Mouse (Mus musculus) MEL (cell line): ENCODE data around the gene Palld.

Source experiments
- CHD2 ChIP-seq: IDR thresholded peaks from 2 replicates; pipeline ENCODE4 v1.6.1; 2011; ENCODE audit warnings: low read length, improper control_type of control experiment
- CTCF ChIP-seq, 3 experiments: IDR thresholded peaks in 2 of 3; conservative IDR thresholded peaks in 1 of 3; 2 replicates each; pipeline ENCODE4 v1.5.1; 2011 to 2012; ENCODE audit warnings: low read length in 3 of 3, low read depth in 2 of 3, mild to moderate bottlenecking in 2 of 3, improper control_type of control experiment in 1 of 3, inconsistent platforms in 1 of 3, mixed read lengths in 1 of 3, moderate library complexity in 1 of 3; ENCODE audit not compliant: control insufficient read depth in 1 of 3, insufficient read depth in 1 of 3, poor library complexity in 1 of 3, severe bottlenecking in 1 of 3
- HCFC1 ChIP-seq: IDR thresholded peaks from 2 replicates; pipeline ENCODE4 v1.6.1; 2012; ENCODE audit warnings: low read depth, mild to moderate bottlenecking, inconsistent platforms, low read length, improper control_type of control experiment, moderate library complexity
- JUND ChIP-seq: IDR thresholded peaks from 2 replicates; pipeline ENCODE4 v1.6.1; 2011; ENCODE audit warnings: low read depth, mild to moderate bottlenecking, improper control_type of control experiment, low read length
- KAT2A ChIP-seq: conservative IDR thresholded peaks from 2 replicates; pipeline ENCODE4 v1.6.1; 2012; ENCODE audit warnings: low read depth, low read length, improper control_type of control experiment, inconsistent platforms
- MAX ChIP-seq: IDR thresholded peaks from 2 replicates; pipeline ENCODE4 v1.6.1; 2011; ENCODE audit warnings: low read length, improper control_type of control experiment
- MXI1 ChIP-seq: IDR thresholded peaks from 2 replicates; pipeline ENCODE4 v1.6.1; 2011; ENCODE audit warnings: mild to moderate bottlenecking, low read depth, low read length, improper control_type of control experiment
- POLR2AphosphoS2 ChIP-seq: IDR thresholded peaks from 2 replicates; pipeline ENCODE4 v1.6.1; 2011; ENCODE audit warnings: low read length, improper control_type of control experiment
- ZKSCAN1 ChIP-seq: IDR thresholded peaks from 2 replicates; pipeline ENCODE4 v1.6.1; 2012; ENCODE audit warnings: low read depth, mild to moderate bottlenecking, inconsistent platforms, low read length, improper control_type of control experiment, moderate library complexity

GRCm38 (mm10) chr8:61681217-61681616, 221.3 kb downstream of the Palld start:
- TF ChIP-seq ZKSCAN1, result no peak
- no peak for TF ChIP-seq JUND
- no peak for TF ChIP-seq CHD2
- TF ChIP-seq CTCF (IDR thresholded peaks at IDR 0.05 in 2 of 3, conservative IDR thresholded peaks at IDR 0.05 in 1 of 3; ENCODE audit: control insufficient read depth in 1 of 3, insufficient read depth in 1 of 3, low read depth in 2 of 3, low read length in 3 of 3, poor library complexity in 1 of 3, severe bottlenecking in 1 of 3), result no peak
- TF ChIP-seq POLR2AphosphoS2, result no peak
- TF ChIP-seq KAT2A, result no peak
- no peak for TF ChIP-seq MXI1
- TF ChIP-seq HCFC1, result no peak
- TF ChIP-seq MAX, result no peak
